In genomic region chr11:8811506-8812100, GRCm38 (mm10) we compare ENCODE assay signal across 16 mouse cellular contexts.
A peak's percentile ranks its signal among the peaks of the same experiment; 100 is the strongest.
DNase-seq lines count a peak whose midpoint lies in the region; ATAC-seq lines count a peak whose summit lies in the region.
"Had no signal": no experiment of that assay in that cellular context is flagged by ENCODE, and none has a peak within 500 bp of the region (broad histone marks: within the 10 kb centered on the region; RNA-seq: fewer than 3 reads in every experiment).

No protein-coding gene starts in this region.

- H3K4me3 ChIP-seq in hindbrain, embryonic 10.5 days, result no peak overlapping the region
- H3K4me3 ChIP-seq in hindbrain, embryonic 14.5 days (replicated peaks; ENCODE audit: low read length), result no peak overlapping the region
- H3K4me3 ChIP-seq in midbrain, embryonic 11.5 days (ENCODE audit: low read depth, low read length), result no peak overlapping the region
- H3K4me3 ChIP-seq in midbrain, embryonic 14.5 days (replicated peaks; ENCODE audit: low read depth, low read length), result no peak overlapping the region
- H3K4me3 ChIP-seq in neural tube, embryonic 14.5 days (ENCODE audit: low read depth, low read length), result no peak overlapping the region
- H3K4me3 ChIP-seq: embryonic facial prominence, embryonic 12.5 days; forebrain, embryonic 15.5 days; liver, embryonic 13.5 days; neural tube, embryonic 12.5 days had no signal

- no peaks in the 10 kb centered on the region; the same call in 1 of the 2 replicates for H3K27me3 ChIP-seq in hindbrain, embryonic 10.5 days (ENCODE audit: insufficient read depth, poor library complexity, severe bottlenecking)
- H3K27me3 ChIP-seq in hindbrain, embryonic 14.5 days (ENCODE audit: control insufficient read depth, insufficient read depth, low read length), result no peaks in the 10 kb centered on the region
- no peaks in the 10 kb centered on the region for H3K27me3 ChIP-seq in midbrain, embryonic 11.5 days (ENCODE audit: control insufficient read depth, insufficient read depth, low read length)
- no peaks in the 10 kb centered on the region for H3K27me3 ChIP-seq in midbrain, embryonic 14.5 days (ENCODE audit: control insufficient read depth, insufficient read depth, low read length)
- H3K27me3 ChIP-seq in neural tube, embryonic 14.5 days (ENCODE audit: control insufficient read depth, insufficient read depth, low read length), result no peaks in the 10 kb centered on the region
- H3K27me3 ChIP-seq: embryonic facial prominence, embryonic 12.5 days; forebrain, embryonic 15.5 days; liver, embryonic 13.5 days; neural tube, embryonic 12.5 days; Patski had no signal

- no peak overlapping the region for H3K4me2 ChIP-seq in hindbrain, embryonic 14.5 days (replicated peaks)
- H3K4me2 ChIP-seq in midbrain, embryonic 11.5 days, result no peak overlapping the region
- H3K4me2 ChIP-seq in midbrain, embryonic 14.5 days (ENCODE audit: low read length), result no peak overlapping the region
- no peak overlapping the region for H3K4me2 ChIP-seq in neural tube, embryonic 14.5 days (ENCODE audit: low read depth, low read length)
- H3K4me2 ChIP-seq: embryonic facial prominence, embryonic 12.5 days; forebrain, embryonic 15.5 days; liver, embryonic 13.5 days; neural tube, embryonic 12.5 days had no signal

- H3K9me3 ChIP-seq in hindbrain, embryonic 10.5 days, result no peaks in the 10 kb centered on the region
- H3K9me3 ChIP-seq in hindbrain, embryonic 14.5 days (ENCODE audit: control insufficient read depth, low read length), result no peaks in the 10 kb centered on the region
- H3K9me3 ChIP-seq in midbrain, embryonic 11.5 days (ENCODE audit: control insufficient read depth, low read length), result no peaks in the 10 kb centered on the region
- no peaks in the 10 kb centered on the region for H3K9me3 ChIP-seq in midbrain, embryonic 14.5 days (ENCODE audit: control insufficient read depth, low read length)
- H3K9me3 ChIP-seq in neural tube, embryonic 14.5 days (ENCODE audit: control insufficient read depth, low read length), result no peaks in the 10 kb centered on the region
- H3K9me3 ChIP-seq: embryonic facial prominence, embryonic 12.5 days; forebrain, embryonic 15.5 days; liver, embryonic 13.5 days; neural tube, embryonic 12.5 days had no signal

- ATAC-seq in hindbrain, embryonic 14.5 days (ENCODE audit: low FRiP score), result no peak
- peak; percentile 46; the same call in 1 of the 2 replicates for ATAC-seq in midbrain, embryonic 11.5 days (ENCODE audit: low FRiP score)
- no peak for ATAC-seq in midbrain, embryonic 14.5 days (ENCODE audit: low FRiP score, low TSS enrichment)
- peak; percentile 14; the same call in 1 of the 2 replicates for ATAC-seq in neural tube, embryonic 14.5 days (ENCODE audit: low read depth)
- no peak for ATAC-seq in cerebellum, adult (ENCODE audit: insufficient number of reproducible peaks, low FRiP score, low TSS enrichment)
- ATAC-seq: forebrain, embryonic 15.5 days; Patski had no signal

- no peak overlapping the region for H3K9ac ChIP-seq in hindbrain, embryonic 14.5 days
- H3K9ac ChIP-seq in midbrain, embryonic 11.5 days (ENCODE audit: low read length), result no peak overlapping the region
- no peak overlapping the region for H3K9ac ChIP-seq in midbrain, embryonic 14.5 days (replicated peaks; ENCODE audit: low read length)
- H3K9ac ChIP-seq in neural tube, embryonic 14.5 days (replicated peaks; ENCODE audit: low read depth, low read length), result no peak overlapping the region
- H3K9ac ChIP-seq: embryonic facial prominence, embryonic 12.5 days; forebrain, embryonic 15.5 days; liver, embryonic 13.5 days; neural tube, embryonic 12.5 days had no signal

- 3% methylated on average over 5 of the region's 5 CpGs for WGBS in hindbrain, embryonic 10.5 days
- 4% methylated on average over 5 of the region's 5 CpGs for WGBS in hindbrain, embryonic 14.5 days
- 8% methylated on average over 5 of the region's 5 CpGs for WGBS in midbrain, embryonic 11.5 days
- 16% methylated on average over 5 of the region's 5 CpGs for WGBS in midbrain, embryonic 14.5 days
- 7% methylated on average over 5 of the region's 5 CpGs for WGBS in neural tube, embryonic 14.5 days

- peaks cover 11% of the 10 kb centered on the region for H3K4me1 ChIP-seq in hindbrain, embryonic 10.5 days (replicated peaks)
- no peaks in the 10 kb centered on the region for H3K4me1 ChIP-seq in hindbrain, embryonic 14.5 days (replicated peaks; ENCODE audit: control insufficient read depth, insufficient read depth, low read length)
- peaks cover 3% of the 10 kb centered on the region; the same call in 1 of the 2 replicates for H3K4me1 ChIP-seq in midbrain, embryonic 11.5 days (ENCODE audit: control insufficient read depth, insufficient read depth, low read length)
- no peaks in the 10 kb centered on the region for H3K4me1 ChIP-seq in midbrain, embryonic 14.5 days (ENCODE audit: control insufficient read depth, insufficient read depth, low read length)
- H3K4me1 ChIP-seq in neural tube, embryonic 14.5 days (ENCODE audit: control insufficient read depth, insufficient read depth, low read length), result no peaks in the 10 kb centered on the region
- H3K4me1 ChIP-seq: liver, embryonic 13.5 days had no signal

- H3K27ac ChIP-seq in hindbrain, embryonic 10.5 days, result peak overlapping the region; percentile 59
- H3K27ac ChIP-seq in hindbrain, embryonic 14.5 days, result no peak overlapping the region
- no peak overlapping the region for H3K27ac ChIP-seq in midbrain, embryonic 11.5 days (ENCODE audit: low read depth, low read length)
- H3K27ac ChIP-seq in midbrain, embryonic 14.5 days (replicated peaks; ENCODE audit: low read depth, low read length), result no peak overlapping the region
- H3K27ac ChIP-seq in neural tube, embryonic 14.5 days (ENCODE audit: low read depth, low read length), result no peak overlapping the region
- H3K27ac ChIP-seq: embryonic facial prominence, embryonic 12.5 days; forebrain, embryonic 15.5 days; liver, embryonic 13.5 days; neural tube, embryonic 12.5 days had no signal

- H3K36me3 ChIP-seq in hindbrain, embryonic 10.5 days, result no peaks in the 10 kb centered on the region
- no peaks in the 10 kb centered on the region for H3K36me3 ChIP-seq in hindbrain, embryonic 14.5 days (replicated peaks; ENCODE audit: control insufficient read depth, insufficient read depth)
- no peaks in the 10 kb centered on the region for H3K36me3 ChIP-seq in midbrain, embryonic 11.5 days (ENCODE audit: control insufficient read depth, insufficient read depth, low read length)
- H3K36me3 ChIP-seq in midbrain, embryonic 14.5 days (ENCODE audit: control insufficient read depth, insufficient read depth, low read length), result no peaks in the 10 kb centered on the region
- H3K36me3 ChIP-seq in neural tube, embryonic 14.5 days (ENCODE audit: control insufficient read depth, insufficient read depth, low read length), result no peaks in the 10 kb centered on the region
- H3K36me3 ChIP-seq: embryonic facial prominence, embryonic 12.5 days; forebrain, embryonic 15.5 days; liver, embryonic 13.5 days; neural tube, embryonic 12.5 days had no signal

- peak; percentile 49 for DNase-seq in hindbrain, embryonic 10.5 days (ENCODE audit: low spot score)
- DNase-seq in hindbrain, embryonic 14.5 days (ENCODE audit: low spot score), result no peak
- DNase-seq in midbrain, embryonic 11.5 days (ENCODE audit: low spot score, missing footprints), result peak; percentile 84
- no peak for DNase-seq in midbrain, embryonic 14.5 days
- DNase-seq in embryo, embryonic 11.5 days (ENCODE audit: low read depth, low spot score), result peak; percentile 46
- DNase-seq in ovary, adult 18-20 months (ENCODE audit: low spot score), result no peak
- DNase-seq: adrenal gland, postnatal 14 days; heart, adult 18-20 months; liver, embryonic 13.5 days; thymus, postnatal 36 days had no signal

Comparison
In these comparisons a context has a peak if more than half of its experiments do, and no peak if none do; other contexts are left out.
1. DNase-seq: peak in hindbrain, embryonic 10.5 days (single experiment), midbrain, embryonic 11.5 days (single experiment) and embryo, embryonic 11.5 days (single experiment); none in hindbrain, embryonic 14.5 days (single experiment), midbrain, embryonic 14.5 days (single experiment) and ovary, adult 18-20 months (single experiment).
2. ATAC-seq: peak in midbrain, embryonic 11.5 days (single experiment) and neural tube, embryonic 14.5 days (single experiment); none in hindbrain, embryonic 14.5 days (single experiment), midbrain, embryonic 14.5 days (single experiment) and cerebellum, adult (single experiment).